Mouse (Mus musculus): Measurements from ENCODE around the gene Mcl1.

DNA sequence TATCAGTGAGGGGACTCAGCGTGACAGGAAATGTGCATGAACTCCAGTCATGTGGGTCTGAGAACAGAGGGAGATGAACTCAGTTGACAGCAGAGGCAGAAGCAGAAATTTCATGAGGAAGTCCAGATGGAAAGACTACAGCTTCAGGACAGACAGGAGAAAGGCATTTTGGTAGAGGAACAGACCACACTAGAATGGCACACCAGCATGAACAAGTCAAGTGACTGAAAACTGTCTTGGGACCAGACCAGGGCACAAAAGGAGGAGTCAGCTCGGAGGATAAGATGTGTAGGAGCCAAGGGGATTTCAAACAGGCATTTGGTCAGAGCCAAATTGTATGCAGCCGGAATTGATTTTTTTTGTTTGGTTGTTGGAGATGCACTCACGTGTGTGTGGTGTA is 23.0 kb upstream of the Mcl1 start:
- TF ChIP-seq POLR2A (IDR thresholded peaks at IDR 0.05; ENCODE audit: low read depth, low read length), result no peak
- no peak for TF ChIP-seq CTCF (conservative IDR thresholded peaks at IDR 0.05; ENCODE audit: insufficient read depth, insufficient read length, low read depth, low read length)
